Mouse (Mus musculus) bone marrow, adult 2 months (tissue): Measurements from ENCODE around the gene Wnt9a. TPM values are rescaled to one million over a fixed set of nuclear protein-coding genes. Genes with fewer than 3 reads are reported as not detected.

Source experiments
- H3K27ac ChIP-seq: fragments of 200-500 bp; 2 replicates; pipeline ENCODE4 v1.5.1; 2012; ENCODE audit warnings: low read depth, mild to moderate bottlenecking, control low read depth, inconsistent platforms, low read length; ENCODE audit not compliant: control insufficient read depth, poor library complexity, insufficient read depth
- H3K4me1 ChIP-seq: fragments of 200-500 bp; 2 replicates; pipeline ENCODE4 v1.6.1; 2011; ENCODE audit warnings: low read length; ENCODE audit not compliant: control insufficient read depth, insufficient read depth
- H3K4me3 ChIP-seq: fragments of 200-500 bp; replicated peaks from 2 replicates; pipeline ENCODE3; 2011; ENCODE audit warnings: mild to moderate bottlenecking, low read depth, low read length, control low read depth; ENCODE audit not compliant: control insufficient read depth
- CTCF ChIP-seq: fragments of 200-500 bp; IDR thresholded peaks from 2 replicates; pipeline ENCODE4 v1.5.1; 2011; ENCODE audit warnings: low read length, control low read depth; ENCODE audit not compliant: control insufficient read depth, insufficient read depth
- POLR2A ChIP-seq: fragments of 200-500 bp; IDR thresholded peaks from 2 replicates; pipeline ENCODE4 v1.6.1; 2011; ENCODE audit warnings: low read depth, mild to moderate bottlenecking, control low read depth, low read length, borderline replicate concordance; ENCODE audit not compliant: control insufficient read depth
- WGBS: fragments of 180-500 bp; shearing (Covaris S2); methylation state at CpG from one replicate; pipeline ENCODE4 v1.1.7; 2018; 5-methylcytosine and 5-hydroxymethylcytosine counted together
- polyA plus RNA-seq: library from polyadenylated mRNA; stranded (reverse); fragments of >200 nt; gene quantifications from 2 replicates; pipeline ENCODE4 v1.2.4, GENCODE M21; 2011; ENCODE audit warnings: low replicate concordance; ENCODE audit not compliant: missing spikeins, insufficient read depth, insufficient read length

The Wnt9a gene
- polyA plus RNA-seq, 1 experiment, result not detected

DNA sequence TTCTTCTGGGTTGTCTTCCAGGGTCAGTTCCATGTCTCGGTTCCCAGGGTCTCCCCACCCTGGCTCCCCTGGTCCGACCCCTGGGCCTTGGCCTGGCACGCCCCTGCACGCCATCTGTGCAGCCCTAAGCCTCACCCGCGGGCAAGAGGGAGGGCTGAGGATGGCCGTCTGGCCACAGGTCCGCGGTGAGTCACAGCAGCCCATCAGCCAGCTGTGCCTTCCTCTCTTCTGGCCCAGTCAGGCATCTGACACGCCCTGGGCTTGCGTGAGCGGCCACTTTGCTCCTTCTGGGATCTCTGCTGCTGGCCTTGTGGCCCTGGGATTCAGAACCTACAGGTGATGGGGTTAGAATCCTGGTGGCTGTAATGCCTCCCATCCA, 1.4 kb downstream of the Wnt9a start:
- WGBS, result 28% methylated on average over 12 of the region's 12 CpGs
- no peak overlapping the region for H3K27ac ChIP-seq
- no peak overlapping the region for H3K4me3 ChIP-seq
- no peak for TF ChIP-seq CTCF
- TF ChIP-seq POLR2A, result no peak; the same call in 1 of the 2 replicates
- H3K4me1 ChIP-seq, result no peaks in the 10 kb centered on the region

- TF ChIP-seq CTCF, result no peak
- TF ChIP-seq POLR2A, result no peak
- 81% methylated on average over 6 of the region's 6 CpGs for WGBS
- Histone ChIP-seq H3K4me3 (no peak overlapping the region), H3K27ac (no peak overlapping the region), H3K4me1 (no peaks in the 10 kb centered on the region)
Observed at GRCm38 (mm10) chr11:59308625-59309024, 1.9 kb downstream of the Wnt9a start.

DNA sequence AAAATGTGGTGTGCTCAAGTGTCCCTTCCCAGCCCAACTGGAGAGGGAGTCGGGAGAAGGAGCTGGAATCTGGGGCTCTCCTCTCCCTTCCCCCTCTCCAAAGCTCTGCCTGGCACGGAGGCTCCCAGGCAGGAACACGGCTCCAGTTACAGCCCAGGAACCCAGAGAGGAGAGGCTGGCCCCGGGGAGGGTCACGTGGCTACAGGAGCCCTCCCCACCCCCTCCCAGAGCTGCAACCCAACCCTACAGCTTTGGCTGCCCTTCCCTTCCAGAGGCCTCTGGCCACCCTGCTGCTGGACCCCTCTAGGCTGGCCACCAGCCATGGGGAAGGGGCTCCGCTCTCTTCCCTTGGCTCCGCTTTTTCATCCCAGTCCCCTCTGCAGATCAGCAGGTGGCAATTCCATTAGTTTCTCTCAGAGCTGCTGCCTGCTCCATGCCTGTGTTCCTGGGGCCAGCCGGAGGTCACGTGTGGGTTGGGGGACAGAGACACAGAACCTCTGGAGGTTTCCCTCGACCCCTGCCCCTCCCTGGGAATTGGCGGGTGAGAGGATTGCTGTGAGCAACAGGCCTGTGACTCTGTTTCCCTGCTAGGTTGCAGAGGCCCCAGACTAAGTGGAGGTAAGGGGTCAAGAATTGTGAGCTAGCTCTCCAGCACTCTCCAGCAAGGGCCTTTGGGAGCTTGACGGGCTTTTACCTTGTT, 2.5 kb downstream of the Wnt9a start:
- no peak overlapping the region for H3K27ac ChIP-seq
- H3K4me3 ChIP-seq, result no peak overlapping the region
- no peak for TF ChIP-seq POLR2A
- TF ChIP-seq CTCF, result no peak
- H3K4me1 ChIP-seq, result no peaks in the 10 kb centered on the region
- 71% methylated on average over 12 of the region's 12 CpGs for WGBS

GRCm38 (mm10) chr11:59309976-59310375, 3.2 kb downstream of the Wnt9a start:
- no peak overlapping the region for H3K4me3 ChIP-seq
- TF ChIP-seq CTCF, result no peak
- TF ChIP-seq POLR2A, result no peak
- 81% methylated on average over 8 of the region's 8 CpGs for WGBS
- H3K4me1 ChIP-seq, result no peaks in the 10 kb centered on the region
- no peak overlapping the region for H3K27ac ChIP-seq

DNA sequence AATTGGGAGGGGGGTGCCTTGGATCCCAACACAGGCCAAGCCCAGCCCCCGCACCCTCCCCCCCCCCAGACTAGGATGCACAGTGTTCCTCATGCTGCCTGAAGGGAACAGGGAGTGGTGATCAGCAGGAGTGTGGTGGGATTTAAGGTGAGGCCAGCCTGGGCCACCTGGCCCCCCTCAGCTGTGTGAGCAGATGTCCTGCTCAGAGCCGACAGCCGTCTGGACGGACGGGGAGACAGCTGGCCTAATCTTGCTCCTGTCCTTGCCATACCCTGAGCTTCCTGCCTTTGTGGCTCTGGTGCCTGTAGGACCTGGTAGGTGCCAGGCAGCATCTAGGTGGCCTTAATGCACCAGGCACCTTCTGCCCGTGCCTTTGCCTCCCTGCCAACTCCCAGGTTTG, 5.3 kb downstream of the Wnt9a start:
- Histone ChIP-seq H3K4me1 (no peaks in the 10 kb centered on the region), H3K4me3 (no peak overlapping the region), H3K27ac (no peak overlapping the region)
- TF ChIP-seq CTCF, result no peak
- TF ChIP-seq POLR2A, result no peak
- 68% methylated on average over 6 of the region's 6 CpGs for WGBS

DNA sequence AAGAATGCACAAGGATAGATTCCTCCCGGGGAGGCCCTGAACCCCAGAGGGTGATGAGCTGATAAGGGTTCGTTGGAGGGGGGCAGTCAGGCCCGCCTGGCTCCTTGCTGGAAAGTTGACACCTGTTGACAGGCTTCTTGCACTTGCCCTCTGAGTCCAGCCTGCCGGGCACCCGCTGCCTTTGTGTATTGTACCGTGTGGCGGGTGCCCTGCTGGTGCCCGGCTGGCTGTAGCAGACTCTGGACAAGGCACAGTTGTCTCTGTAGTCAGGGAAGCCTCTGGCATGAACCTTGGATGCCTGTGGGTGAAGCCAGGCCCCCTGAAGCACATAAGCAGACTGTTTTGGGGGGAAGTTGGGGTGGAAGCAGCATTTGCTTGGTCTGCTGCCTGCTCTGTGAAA, 5.8 kb downstream of the Wnt9a start:
- H3K27ac ChIP-seq, result no peak overlapping the region
- no peak overlapping the region for H3K4me3 ChIP-seq
- H3K4me1 ChIP-seq, result no peaks in the 10 kb centered on the region
- 63% methylated on average over 8 of the region's 8 CpGs for WGBS
- TF ChIP-seq CTCF (no peak), POLR2A (no peak)

GRCm38 (mm10) chr11:59313029-59313811, 6.5 kb downstream of the Wnt9a start:
- TF ChIP-seq POLR2A, result no peak
- no peak for TF ChIP-seq CTCF
- Histone ChIP-seq H3K27ac (no peak overlapping the region; the same call in 1 of the 2 replicates), H3K4me1 (no peaks in the 10 kb centered on the region), H3K4me3 (no peak overlapping the region)
- WGBS, result 15% methylated on average over 17 of the region's 17 CpGs

GRCm38 (mm10) chr11:59313944-59314343, 7.2 kb downstream of the Wnt9a start:
- no peak for TF ChIP-seq CTCF
- no peak for TF ChIP-seq POLR2A
- Histone ChIP-seq H3K4me1 (no peaks in the 10 kb centered on the region), H3K27ac (no peak overlapping the region), H3K4me3 (no peak overlapping the region)
- 67% methylated on average over 11 of the region's 11 CpGs for WGBS

DNA sequence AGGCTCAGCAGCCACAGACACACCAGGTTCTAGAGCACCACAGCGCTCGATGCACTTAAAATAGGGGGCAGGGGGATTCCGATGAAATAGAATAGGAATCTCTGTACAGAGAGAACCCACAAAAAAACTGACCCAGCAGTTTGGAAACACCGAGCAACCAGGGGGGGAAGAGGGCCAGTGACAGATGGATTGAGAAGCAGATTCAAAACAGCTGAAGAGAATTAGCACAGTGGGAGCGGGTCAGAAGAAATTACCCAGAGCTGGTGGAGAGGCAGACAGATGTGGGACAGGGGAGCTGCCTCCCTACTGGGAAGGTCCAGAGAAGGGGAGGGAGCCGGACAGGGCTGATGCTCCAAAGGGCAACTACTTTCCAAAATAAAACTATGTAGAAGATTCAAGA, 9.8 kb downstream of the Wnt9a start:
- Histone ChIP-seq H3K4me3 (no peak overlapping the region), H3K4me1 (no peaks in the 10 kb centered on the region), H3K27ac (no peak overlapping the region)
- whole genome bisulfite sequencing, result 73% methylated on average over 6 of the region's 6 CpGs
- no peak for TF ChIP-seq POLR2A
- no peak for TF ChIP-seq CTCF
